Mouse (Mus musculus): ENCODE measurements around the gene Dolpp1. TPM values are rescaled to one million over a fixed set of nuclear protein-coding genes. Genes with fewer than 3 reads are reported as not detected.

The Dolpp1 gene
- polyA plus RNA-seq, 1 experiment from 2014 or later, result 46.9 TPM

GRCm38 (mm10) chr2:30444450-30444849 lies 52.4 kb downstream of the Dolpp1 start:
- H3K36me3 ChIP-seq, result peaks cover 46% of the 10 kb centered on the region
- no peak for ATAC-seq (ENCODE audit: borderline replicate concordance, extremely low read depth, low FRiP score, low TSS enrichment)
- no peak overlapping the region for H3K4me3 ChIP-seq
- no peaks in the 10 kb centered on the region for H3K27me3 ChIP-seq
- H3K9me3 ChIP-seq, result no peaks in the 10 kb centered on the region
- peaks cover 72% of the 10 kb centered on the region for H3K4me1 ChIP-seq
- no peak overlapping the region for H3K9ac ChIP-seq
- peak overlapping the region; percentile 99 for H3K27ac ChIP-seq
- peak overlapping the region; percentile 70; the same call in 1 of the 2 replicates for H3K4me2 ChIP-seq

GRCm38 (mm10) chr2:30445312-30445711 lies 53.3 kb downstream of the Dolpp1 start:
- Histone ChIP-seq H3K4me2 (0 out of 2 replicates have a peak overlapping the region, but pooled peaks have one; percentile 11), H3K27me3 (no peaks in the 10 kb centered on the region), H3K36me3 (peaks cover 48% of the 10 kb centered on the region), H3K4me1 (peaks cover 63% of the 10 kb centered on the region), H3K27ac (peak overlapping the region; percentile 99), H3K4me3 (no peak overlapping the region), H3K9me3 (no peaks in the 10 kb centered on the region), H3K9ac (peak overlapping the region; percentile 32)
- 33% methylated on average over 2 of the region's 2 CpGs for WGBS
- no peak for ATAC-seq (ENCODE audit: borderline replicate concordance, extremely low read depth, low FRiP score, low TSS enrichment)

GRCm38 (mm10) chr2:30446891-30447826 lies 55.1 kb downstream of the Dolpp1 start:
- ATAC-seq (ENCODE audit: borderline replicate concordance, extremely low read depth, low FRiP score, low TSS enrichment), result no peak
- Histone ChIP-seq H3K27ac (peak overlapping the region; percentile 58), H3K36me3 (peaks cover 56% of the 10 kb centered on the region), H3K9me3 (no peaks in the 10 kb centered on the region), H3K9ac (no peak overlapping the region), H3K4me2 (no peak overlapping the region), H3K4me3 (no peak overlapping the region), H3K27me3 (no peaks in the 10 kb centered on the region), H3K4me1 (peaks cover 51% of the 10 kb centered on the region)
- 72% methylated on average over 10 of the region's 10 CpGs for WGBS

- 91% methylated on average over 7 of the region's 7 CpGs for WGBS
- no peak overlapping the region for H3K4me3 ChIP-seq
- 0 out of 2 replicates have a peak overlapping the region, but pooled peaks have one; percentile 58 for H3K27ac ChIP-seq
Measured at GRCm38 (mm10) chr2:30448371-30448770, 56.3 kb downstream of the Dolpp1 start.

More at GRCm38 (mm10) chr2:30448371-30448770, 56.3 kb downstream of the Dolpp1 start:
- no peak for ATAC-seq (ENCODE audit: borderline replicate concordance, extremely low read depth, low FRiP score, low TSS enrichment)
- Histone ChIP-seq H3K4me2 (no peak overlapping the region), H3K27me3 (no peaks in the 10 kb centered on the region), H3K9ac (no peak overlapping the region), H3K4me1 (peaks cover 45% of the 10 kb centered on the region), H3K36me3 (peaks cover 55% of the 10 kb centered on the region), H3K9me3 (no peaks in the 10 kb centered on the region)

Small RNA genes within 50 kb of the gene (microRNA-seq; reads per million reads assigned to microRNA genes)
- not detected for gene Gm47292

Other genes starting within 250 kb of the Dolpp1 start
- 16.2 and 16.7 TPM in 2 replicates for gene Endog, start 220.8 kb upstream of the Dolpp1 start, polyA plus RNA-seq (2015; fragmentation: Nextera tagmentation; extraction: Ambion mirVana)
- 70.9 and 71.8 TPM in 2 replicates for gene Spout1, start 213.8 kb upstream of the Dolpp1 start, polyA plus RNA-seq (2015; fragmentation: Nextera tagmentation; extraction: Ambion mirVana)
- gene Kyat1, start 186.4 kb upstream of the Dolpp1 start, polyA plus RNA-seq (2015; fragmentation: Nextera tagmentation; extraction: Ambion mirVana), result 10.6 and 11.3 TPM in 2 replicates
- 39.1 and 40.9 TPM in 2 replicates for gene Lrrc8a, start 154.5 kb upstream of the Dolpp1 start, polyA plus RNA-seq (2015; fragmentation: Nextera tagmentation; extraction: Ambion mirVana)
- gene Gm28035, start 151.7 kb upstream of the Dolpp1 start, polyA plus RNA-seq (2015; fragmentation: Nextera tagmentation; extraction: Ambion mirVana), result 0.10 and 0.25 TPM in 2 replicates
- gene Phyhd1, start 126.1 kb upstream of the Dolpp1 start, polyA plus RNA-seq (2015; fragmentation: Nextera tagmentation; extraction: Ambion mirVana), result 7.1 and 7.3 TPM in 2 replicates
- gene Gm28038, start 111.2 kb upstream of the Dolpp1 start, polyA plus RNA-seq (2015; fragmentation: Nextera tagmentation; extraction: Ambion mirVana), result not detected in 2 replicates
- 28.8 and 31.9 TPM in 2 replicates for gene Dolk, start 105.9 kb upstream of the Dolpp1 start, polyA plus RNA-seq (2015; fragmentation: Nextera tagmentation; extraction: Ambion mirVana)
- gene Nup188, start 105.9 kb upstream of the Dolpp1 start, polyA plus RNA-seq (2015; fragmentation: Nextera tagmentation; extraction: Ambion mirVana), result 28.2 and 30.4 TPM in 2 replicates
- gene Sh3glb2, start 32.9 kb upstream of the Dolpp1 start, polyA plus RNA-seq (2015; fragmentation: Nextera tagmentation; extraction: Ambion mirVana), result 74.3 and 80.3 TPM in 2 replicates
- gene Miga2, start 28.0 kb upstream of the Dolpp1 start, polyA plus RNA-seq (2015; fragmentation: Nextera tagmentation; extraction: Ambion mirVana), result 21.2 and 24.2 TPM in 2 replicates
- 32.0 and 34.1 TPM in 2 replicates for gene Crat, start 23.6 kb downstream of the Dolpp1 start, polyA plus RNA-seq (2015; fragmentation: Nextera tagmentation; extraction: Ambion mirVana)
- 164 and 165 TPM in 2 replicates for gene Ptpa, start 23.8 kb downstream of the Dolpp1 start, polyA plus RNA-seq (2015; fragmentation: Nextera tagmentation; extraction: Ambion mirVana)
- gene Ier5l, start 82.0 kb downstream of the Dolpp1 start, polyA plus RNA-seq (2015; fragmentation: Nextera tagmentation; extraction: Ambion mirVana), result 2.0 and 2.8 TPM in 2 replicates
- 0.68 and 1.0 TPM in 2 replicates for gene Cstad, start 202.8 kb downstream of the Dolpp1 start, polyA plus RNA-seq (2015; fragmentation: Nextera tagmentation; extraction: Ambion mirVana)